Mouse (Mus musculus) MEL (cell line): ENCODE results near the gene Nectin4.

Source experiments
- MAFK ChIP-seq: IDR thresholded peaks from 2 replicates; pipeline ENCODE4 v1.6.1; 2011; ENCODE audit warnings: low read depth, mild to moderate bottlenecking, low read length, improper control_type of control experiment, borderline replicate concordance
- POLR2A ChIP-seq, 2 experiments: IDR thresholded peaks; 2 replicates each; pipeline ENCODE4 v1.6.1; 2011 to 2012; ENCODE audit warnings: low read length in 2 of 2, mild to moderate bottlenecking in 2 of 2, control low read depth in 1 of 2, improper control_type of control experiment in 1 of 2, low read depth in 1 of 2, moderate library complexity in 1 of 2; ENCODE audit not compliant: control insufficient read depth in 1 of 2, insufficient read depth in 1 of 2, poor library complexity in 1 of 2
- SMC3 ChIP-seq: IDR thresholded peaks from 2 replicates; pipeline ENCODE4 v1.6.1; 2011; ENCODE audit warnings: low read depth, low read length, improper control_type of control experiment
- USF1 ChIP-seq: IDR thresholded peaks from 2 replicates; pipeline ENCODE4 v1.6.1; 2014; ENCODE audit warnings: low read depth, mild to moderate bottlenecking, inconsistent platforms, low read length, improper control_type of control experiment, moderate library complexity

DNA sequence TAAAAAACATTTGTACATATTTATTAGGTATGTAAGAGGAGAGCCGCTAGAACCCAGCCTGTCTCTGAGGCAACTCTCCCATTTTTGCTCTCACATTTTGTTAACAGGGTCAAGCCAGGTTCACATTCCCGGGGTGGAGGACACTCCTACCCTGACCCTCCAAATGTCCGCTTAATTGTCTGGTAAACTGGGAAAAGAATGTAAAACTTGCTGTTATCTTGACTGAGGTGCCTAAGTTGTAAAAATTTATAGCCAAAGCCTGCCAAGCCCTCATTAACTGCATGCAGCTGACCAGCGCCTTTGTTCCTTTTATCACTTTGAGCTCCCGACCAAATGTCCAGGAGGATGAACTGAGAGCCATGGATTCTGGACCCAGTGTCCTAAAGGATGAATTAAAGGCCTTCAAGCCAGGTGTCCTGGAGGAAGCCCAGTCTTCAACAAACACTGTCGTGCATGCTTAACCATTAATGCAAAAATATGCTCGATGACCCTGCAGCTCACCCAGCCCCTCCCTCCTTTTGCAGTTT, 65.5 kb downstream of the Nectin4 start:
- TF ChIP-seq SMC3: no peak
- TF ChIP-seq MAFK: no peak
- TF ChIP-seq USF1: no peak
- no peak for TF ChIP-seq POLR2A (IDR thresholded peaks at IDR 0.05; ENCODE audit: control insufficient read depth in 1 of 2, insufficient read depth in 1 of 2, low read depth in 1 of 2, low read length in 2 of 2, poor library complexity in 1 of 2)
